Mouse (Mus musculus): Measurements from ENCODE around the gene Phka2. TPM values are rescaled to one million over a fixed set of nuclear protein-coding genes. Genes with fewer than 3 reads are reported as not detected.

Phka2 gene
- polyA plus RNA-seq, 1 experiment: 8.2 TPM

DNA sequence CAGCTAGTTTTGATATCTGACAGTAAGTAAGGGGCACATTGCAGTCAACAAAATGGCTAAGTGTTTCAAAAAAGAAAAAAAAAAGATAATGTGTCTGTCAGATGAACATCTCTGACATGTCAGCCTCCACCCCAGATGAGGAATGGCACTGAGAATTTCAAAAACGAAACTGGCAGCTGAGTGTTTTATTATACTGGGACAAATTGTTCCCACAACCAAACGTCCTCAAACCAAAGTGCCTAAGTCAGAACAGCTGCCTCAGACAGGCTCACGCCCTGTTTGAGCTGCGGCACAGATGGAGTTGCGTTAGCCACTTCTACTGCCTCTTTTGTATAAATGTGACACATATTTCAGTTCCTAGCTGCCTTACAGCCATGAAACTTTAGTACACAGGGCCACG lies 7.0 kb upstream of the Phka2 start:
- Histone ChIP-seq H3ac (ENCODE audit: control insufficient read depth, insufficient read length, low read depth) (no peak overlapping the region), H3K27me3 (ENCODE audit: control insufficient read depth, insufficient read depth, insufficient read length) (no peaks in the 10 kb centered on the region)
- TF ChIP-seq MAX (IDR thresholded peaks at IDR 0.05) (no peak), MYOG (IDR thresholded peaks at IDR 0.05; ENCODE audit: control insufficient read depth, extremely low read depth, insufficient read length) (no peak), MYOD1 (IDR thresholded peaks at IDR 0.05; ENCODE audit: control insufficient read depth, insufficient read length, low read depth) (no peak), CTCF (IDR thresholded peaks at IDR 0.05; ENCODE audit: control insufficient read depth, insufficient read depth, insufficient read length) (no peak), CEBPB (IDR thresholded peaks at IDR 0.05; ENCODE audit: low read depth) (no peak), USF1 (IDR thresholded peaks at IDR 0.05; ENCODE audit: low read depth) (no peak)

DNA sequence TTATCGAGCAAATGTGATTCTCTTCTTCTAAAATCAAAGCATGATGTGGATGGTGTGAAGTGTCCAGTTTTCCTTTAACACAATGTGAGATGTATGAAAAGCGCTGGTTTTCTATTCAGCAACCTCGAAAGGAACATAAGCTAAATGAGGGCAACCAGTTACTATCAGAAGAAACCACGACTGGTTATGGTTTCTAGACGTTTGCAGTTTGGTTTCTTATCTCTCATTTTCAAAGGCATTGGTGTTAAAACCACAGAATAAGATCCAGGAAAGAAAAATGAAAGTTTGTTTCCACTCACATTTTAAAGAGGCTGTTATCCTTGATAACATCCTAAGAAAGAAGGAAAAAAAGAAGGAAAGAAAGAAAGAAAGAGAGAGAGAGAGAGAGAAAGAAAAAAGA lies 5.5 kb upstream of the Phka2 start:
- no peak overlapping the region for H3ac ChIP-seq (ENCODE audit: control insufficient read depth, insufficient read length, low read depth)
- H3K4me3 ChIP-seq (ENCODE audit: insufficient read depth, poor library complexity, severe bottlenecking): no peak overlapping the region
- H3K36me3 ChIP-seq (ENCODE audit: control insufficient read depth, insufficient read depth): no peaks in the 10 kb centered on the region
- H3K79me3 ChIP-seq (ENCODE audit: low read depth): no peaks in the 10 kb centered on the region
- no peaks in the 10 kb centered on the region for H3K27me3 ChIP-seq (ENCODE audit: control insufficient read depth, insufficient read depth, insufficient read length)
- H3K79me2 ChIP-seq (ENCODE audit: control insufficient read depth, insufficient read depth): no peaks in the 10 kb centered on the region
- TF ChIP-seq MYOG (IDR thresholded peaks at IDR 0.05; ENCODE audit: control insufficient read depth, extremely low read depth, insufficient read length) (no peak), MAX (IDR thresholded peaks at IDR 0.05) (no peak), USF1 (IDR thresholded peaks at IDR 0.05; ENCODE audit: low read depth) (no peak), CEBPB (IDR thresholded peaks at IDR 0.05; ENCODE audit: low read depth) (no peak), CTCF (IDR thresholded peaks at IDR 0.05; ENCODE audit: control insufficient read depth, insufficient read depth, insufficient read length) (no peak), MYOD1 (IDR thresholded peaks at IDR 0.05; ENCODE audit: control insufficient read depth, insufficient read length, low read depth) (no peak), FOSL1 (IDR thresholded peaks at IDR 0.05; ENCODE audit: insufficient read depth, low read length, poor library complexity, severe bottlenecking) (no peak)

More for the DNA sequence above, 7.0 kb upstream of the Phka2 start:
- Histone ChIP-seq H3K4me3 (ENCODE audit: insufficient read depth, poor library complexity, severe bottlenecking) (no peak overlapping the region), H3K36me3 (ENCODE audit: control insufficient read depth, insufficient read depth) (no peaks in the 10 kb centered on the region), H3K79me2 (ENCODE audit: control insufficient read depth, insufficient read depth) (no peaks in the 10 kb centered on the region), H3K79me3 (ENCODE audit: low read depth) (no peaks in the 10 kb centered on the region)

DNA sequence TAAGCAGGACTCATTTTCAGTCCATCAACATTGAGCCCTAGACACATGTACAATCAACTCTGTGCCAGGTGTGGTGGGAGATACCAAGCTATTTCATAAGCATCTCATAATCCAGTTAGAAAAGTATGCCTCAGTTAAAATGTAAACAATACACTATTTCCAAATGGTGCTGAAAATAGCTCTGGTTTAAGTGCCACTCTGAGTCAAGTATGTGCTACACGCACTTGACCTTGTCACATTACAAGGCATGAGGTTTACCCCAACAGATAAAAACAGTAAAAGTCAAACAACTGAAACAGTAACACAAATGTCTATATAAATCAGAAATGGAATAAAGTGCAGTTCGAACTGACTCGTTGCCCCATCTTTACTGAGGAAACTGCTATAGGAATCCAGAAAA lies 871 bp upstream of the Phka2 start:
- no peaks in the 10 kb centered on the region for H3K27me3 ChIP-seq (ENCODE audit: control insufficient read depth, insufficient read depth, insufficient read length)
- H3K79me3 ChIP-seq (ENCODE audit: low read depth): no peaks in the 10 kb centered on the region
- peaks cover 10% of the 10 kb centered on the region for H3K79me2 ChIP-seq (ENCODE audit: control insufficient read depth, insufficient read depth)
- TF ChIP-seq CEBPB (IDR thresholded peaks at IDR 0.05; ENCODE audit: low read depth) (no peak), CTCF (IDR thresholded peaks at IDR 0.05; ENCODE audit: control insufficient read depth, insufficient read depth, insufficient read length) (no peak), MAX (IDR thresholded peaks at IDR 0.05) (no peak), FOSL1 (IDR thresholded peaks at IDR 0.05; ENCODE audit: insufficient read depth, low read length, poor library complexity, severe bottlenecking) (no peak), MYOG (IDR thresholded peaks at IDR 0.05; ENCODE audit: control insufficient read depth, extremely low read depth, insufficient read length) (no peak)
- H3ac ChIP-seq (ENCODE audit: control insufficient read depth, insufficient read length, low read depth): no peak overlapping the region
- no peaks in the 10 kb centered on the region for H3K36me3 ChIP-seq (ENCODE audit: control insufficient read depth, insufficient read depth)
- H3K4me3 ChIP-seq (ENCODE audit: insufficient read depth, poor library complexity, severe bottlenecking): no peak overlapping the region

- Histone ChIP-seq H3K4me3 (ENCODE audit: insufficient read depth, poor library complexity, severe bottlenecking) (peak overlapping the region; percentile 44), H3K36me3 (ENCODE audit: control insufficient read depth, insufficient read depth) (no peaks in the 10 kb centered on the region), H3K27me3 (ENCODE audit: control insufficient read depth, insufficient read depth, insufficient read length) (no peaks in the 10 kb centered on the region), H3ac (ENCODE audit: control insufficient read depth, insufficient read length, low read depth) (peak overlapping the region; percentile 66), H3K79me3 (ENCODE audit: low read depth) (no peaks in the 10 kb centered on the region), H3K79me2 (ENCODE audit: control insufficient read depth, insufficient read depth) (peaks cover 10% of the 10 kb centered on the region)
- TF ChIP-seq CTCF (IDR thresholded peaks at IDR 0.05; ENCODE audit: control insufficient read depth, insufficient read depth, insufficient read length): no peak
- no peak for TF ChIP-seq MAX (IDR thresholded peaks at IDR 0.05)
- no peak for TF ChIP-seq USF1 (IDR thresholded peaks at IDR 0.05; ENCODE audit: low read depth)
- TF ChIP-seq CEBPB (IDR thresholded peaks at IDR 0.05; ENCODE audit: low read depth): no peak
- TF ChIP-seq MYOD1 (IDR thresholded peaks at IDR 0.05; ENCODE audit: control insufficient read depth, insufficient read length, low read depth): no peak
- no peak for TF ChIP-seq FOSL1 (IDR thresholded peaks at IDR 0.05; ENCODE audit: insufficient read depth, low read length, poor library complexity, severe bottlenecking)
- TF ChIP-seq MYOG (IDR thresholded peaks at IDR 0.05; ENCODE audit: control insufficient read depth, extremely low read depth, insufficient read length): no peak
Observed at GRCm38 (mm10) chrX:160501687-160502047, 299 bp upstream of the Phka2 start.

DNA sequence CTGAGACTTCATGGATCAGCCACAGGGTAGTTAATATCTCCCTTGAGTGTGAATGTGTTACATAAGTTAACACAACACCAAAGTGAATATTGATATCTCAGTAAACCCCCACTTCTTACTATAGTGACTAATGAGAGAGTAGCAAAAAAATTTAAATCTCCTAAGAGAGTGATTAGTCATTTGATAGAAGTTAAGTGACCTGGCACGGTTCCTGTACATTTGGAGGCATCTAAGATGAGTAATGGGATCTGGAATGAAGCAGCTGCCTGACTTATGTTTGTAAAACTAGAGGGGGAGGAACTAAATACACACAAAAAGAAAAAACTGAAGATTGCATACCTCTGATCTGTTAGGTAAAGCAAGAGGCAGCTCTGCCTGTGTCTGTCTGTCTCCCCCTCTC lies 7.1 kb downstream of the Phka2 start:
- no peak overlapping the region for H3K4me3 ChIP-seq (ENCODE audit: insufficient read depth, poor library complexity, severe bottlenecking)
- peaks cover 1% of the 10 kb centered on the region for H3K79me3 ChIP-seq (ENCODE audit: low read depth)
- no peaks in the 10 kb centered on the region for H3K27me3 ChIP-seq (ENCODE audit: control insufficient read depth, insufficient read depth, insufficient read length)
- peaks cover 11% of the 10 kb centered on the region for H3K79me2 ChIP-seq (ENCODE audit: control insufficient read depth, insufficient read depth)
- TF ChIP-seq MYOG (IDR thresholded peaks at IDR 0.05; ENCODE audit: control insufficient read depth, extremely low read depth, insufficient read length) (no peak), FOSL1 (IDR thresholded peaks at IDR 0.05; ENCODE audit: insufficient read depth, low read length, poor library complexity, severe bottlenecking) (peak; percentile 5)
- H3ac ChIP-seq (ENCODE audit: control insufficient read depth, insufficient read length, low read depth): no peak overlapping the region
- no peaks in the 10 kb centered on the region for H3K36me3 ChIP-seq (ENCODE audit: control insufficient read depth, insufficient read depth)

GRCm38 (mm10) chrX:160510197-160510596 lies 8.2 kb downstream of the Phka2 start:
- TF ChIP-seq FOSL1 (IDR thresholded peaks at IDR 0.05; ENCODE audit: insufficient read depth, low read length, poor library complexity, severe bottlenecking): no peak
- no peak for TF ChIP-seq MYOG (IDR thresholded peaks at IDR 0.05; ENCODE audit: control insufficient read depth, extremely low read depth, insufficient read length)
- no peak for TF ChIP-seq MAX (IDR thresholded peaks at IDR 0.05)
- no peak for TF ChIP-seq MYOD1 (IDR thresholded peaks at IDR 0.05; ENCODE audit: control insufficient read depth, insufficient read length, low read depth)
- no peak for TF ChIP-seq CTCF (IDR thresholded peaks at IDR 0.05; ENCODE audit: control insufficient read depth, insufficient read depth, insufficient read length)
- TF ChIP-seq CEBPB (IDR thresholded peaks at IDR 0.05; ENCODE audit: low read depth): no peak
- no peak for TF ChIP-seq USF1 (IDR thresholded peaks at IDR 0.05; ENCODE audit: low read depth)
- no peaks in the 10 kb centered on the region for H3K27me3 ChIP-seq (ENCODE audit: control insufficient read depth, insufficient read depth, insufficient read length)

More at GRCm38 (mm10) chrX:160510197-160510596, 8.2 kb downstream of the Phka2 start:
- no peak overlapping the region for H3ac ChIP-seq (ENCODE audit: control insufficient read depth, insufficient read length, low read depth)
- H3K36me3 ChIP-seq (ENCODE audit: control insufficient read depth, insufficient read depth): no peaks in the 10 kb centered on the region
- peaks cover 1% of the 10 kb centered on the region for H3K79me3 ChIP-seq (ENCODE audit: low read depth)
- peaks cover 11% of the 10 kb centered on the region for H3K79me2 ChIP-seq (ENCODE audit: control insufficient read depth, insufficient read depth)
- no peak overlapping the region for H3K4me3 ChIP-seq (ENCODE audit: insufficient read depth, poor library complexity, severe bottlenecking)
